8 mouse cellular contexts compared by ENCODE assay signal in genomic region chr7:29317558-29317957, GRCm38 (mm10). TPM values are rescaled to one million over a fixed set of nuclear protein-coding genes. Genes with fewer than 3 reads are reported as not detected.
DNase-seq lines count a peak whose midpoint lies in the region; ATAC-seq and TF ChIP-seq lines count a peak whose summit lies in the region.

No protein-coding gene starts in this region.

- no peaks in the 10 kb centered on the region for H3K9me3 ChIP-seq in lung, postnatal 0 days (ENCODE audit: low read length)
- no peaks in the 10 kb centered on the region for H3K9me3 ChIP-seq in hindbrain, embryonic 16.5 days (ENCODE audit: control insufficient read depth, low read length)
- H3K9me3 ChIP-seq in midbrain, postnatal 0 days (ENCODE audit: low read length): no peaks in the 10 kb centered on the region

- no peak for TF ChIP-seq CTCF in lung, postnatal 0 days (IDR thresholded peaks at IDR 0.05)
- no peak for TF ChIP-seq CTCF in midbrain, postnatal 0 days (IDR thresholded peaks at IDR 0.05)

- H3K4me3 ChIP-seq in lung, postnatal 0 days (ENCODE audit: low read depth, low read length): no peak overlapping the region
- no peak overlapping the region for H3K4me3 ChIP-seq in hindbrain, embryonic 16.5 days (ENCODE audit: low read length)
- H3K4me3 ChIP-seq in midbrain, postnatal 0 days (ENCODE audit: low read depth, low read length): no peak overlapping the region

- TF ChIP-seq EP300 in lung, postnatal 0 days (IDR thresholded peaks at IDR 0.05): no peak

- no peaks in the 10 kb centered on the region for H3K27me3 ChIP-seq in lung, postnatal 0 days (replicated peaks; ENCODE audit: insufficient read depth, low read length)
- no peaks in the 10 kb centered on the region for H3K27me3 ChIP-seq in hindbrain, embryonic 16.5 days (replicated peaks; ENCODE audit: control insufficient read depth, insufficient read depth, low read length)
- H3K27me3 ChIP-seq in midbrain, postnatal 0 days (ENCODE audit: insufficient read depth, low read length): no peaks in the 10 kb centered on the region

- 0 out of 2 replicates have a peak, but pooled peaks cover under 1% of the 10 kb centered on the region for H3K36me3 ChIP-seq in lung, postnatal 0 days (ENCODE audit: insufficient read depth, low read length)
- peaks cover 2% of the 10 kb centered on the region; the same call in 1 of the 2 replicates for H3K36me3 ChIP-seq in hindbrain, embryonic 16.5 days (ENCODE audit: control insufficient read depth, insufficient read depth, low read length)
- peaks cover 18% of the 10 kb centered on the region for H3K36me3 ChIP-seq in midbrain, postnatal 0 days (ENCODE audit: insufficient read depth, low read length)

- no peak overlapping the region for H3K4me2 ChIP-seq in lung, postnatal 0 days (replicated peaks; ENCODE audit: low read depth, low read length)
- H3K4me2 ChIP-seq in hindbrain, embryonic 16.5 days (ENCODE audit: low read length): peak overlapping the region; percentile 33
- peak overlapping the region; percentile 28; the same call in 1 of the 2 replicates for H3K4me2 ChIP-seq in midbrain, postnatal 0 days (ENCODE audit: low read depth, low read length, poor library complexity, severe bottlenecking)

- 0% methylated on average over 2 of the region's 2 CpGs for WGBS in lung, postnatal 0 days
- 0% methylated on average over 2 of the region's 2 CpGs for WGBS in hindbrain, embryonic 16.5 days
- WGBS in midbrain, postnatal 0 days: 0% methylated on average over 2 of the region's 2 CpGs

- peak; percentile 65 for DNase-seq in cerebellum, adult 9-11 months
- no peak for DNase-seq in cerebellum, adult 11 months
- peak; percentile 77 for DNase-seq in lung, postnatal 0 days (ENCODE audit: low spot score)
- no peak for DNase-seq in lung, postnatal 25 days (ENCODE audit: low spot score)
- peak; percentile 92 for DNase-seq in midbrain, postnatal 0 days (ENCODE audit: low spot score)
- no peak for DNase-seq in adrenal gland, adult 8-10 months
- no peak for DNase-seq in spleen, adult 18-20 months

- H3K27ac ChIP-seq in lung, postnatal 0 days (ENCODE audit: low read length): peak overlapping the region; percentile 32; the same call in 1 of the 2 replicates
- H3K27ac ChIP-seq in hindbrain, embryonic 16.5 days (ENCODE audit: low read depth, low read length): peak overlapping the region; percentile 90
- peak overlapping the region; percentile 96 for H3K27ac ChIP-seq in midbrain, postnatal 0 days (ENCODE audit: low read depth, low read length)

- ATAC-seq in lung, postnatal 0 days: peak; percentile 13
- peak; percentile 48 for ATAC-seq in hindbrain, embryonic 16.5 days
- ATAC-seq in midbrain, postnatal 0 days (ENCODE audit: low FRiP score): peak; percentile 53

- H3K9ac ChIP-seq in lung, postnatal 0 days (replicated peaks; ENCODE audit: low read depth): 0 out of 2 replicates have a peak overlapping the region, but pooled peaks have one; percentile 29
- peak overlapping the region; percentile 50 for H3K9ac ChIP-seq in hindbrain, embryonic 16.5 days (ENCODE audit: low read depth, low read length)
- peak overlapping the region; percentile 34 for H3K9ac ChIP-seq in midbrain, postnatal 0 days (replicated peaks; ENCODE audit: low read length, poor library complexity, severe bottlenecking)

- H3K4me1 ChIP-seq in lung, postnatal 0 days (ENCODE audit: insufficient read depth, low read depth, low read length): peaks cover 12% of the 10 kb centered on the region; the same call in 1 of the 2 replicates
- H3K4me1 ChIP-seq in hindbrain, embryonic 16.5 days (ENCODE audit: control insufficient read depth, insufficient read depth, low read depth, low read length): peaks cover 80% of the 10 kb centered on the region
- peaks cover 51% of the 10 kb centered on the region for H3K4me1 ChIP-seq in midbrain, postnatal 0 days (ENCODE audit: insufficient read depth, low read length)

RNA-seq across cellular contexts. Expression of gene Dpf1, which starts 13.8 kb away (rescaled TPM):
- 2.0 and 2.5 TPM in 2 replicates for polyA plus RNA-seq in lung, postnatal 0 days (2015; fragmentation: Nextera tagmentation; extraction: Ambion mirVana)
- polyA plus RNA-seq in hindbrain, embryonic 16.5 days (2015; fragmentation: Nextera tagmentation; extraction: Ambion mirVana): 166 and 173 TPM in 2 replicates
- total RNA-seq in midbrain, postnatal 0 days (2014; rRNA removed): 192 and 197 TPM in 2 replicates
- polyA plus RNA-seq in midbrain, postnatal 0 days (2015; fragmentation: Nextera tagmentation; extraction: Ambion mirVana): 160 and 162 TPM in 2 replicates
- 1 to 10 TPM; 2.6 to 6.1 (median 4.0) TPM for total RNA-seq in adrenal gland, adult 8-10 months (2022)

RNA-seq across cellular contexts. Expression of gene Ppp1r14a, which starts 28.4 kb away (rescaled TPM):
- 222 and 246 TPM in 2 replicates for polyA plus RNA-seq in lung, postnatal 0 days (2015; fragmentation: Nextera tagmentation; extraction: Ambion mirVana)
- polyA plus RNA-seq in hindbrain, embryonic 16.5 days (2015; fragmentation: Nextera tagmentation; extraction: Ambion mirVana): 2.8 and 2.9 TPM in 2 replicates
- total RNA-seq in midbrain, postnatal 0 days (2014; rRNA removed): 1.3 TPM in 2 replicates
- polyA plus RNA-seq in midbrain, postnatal 0 days (2015; fragmentation: Nextera tagmentation; extraction: Ambion mirVana): 1.4 and 1.7 TPM in 2 replicates
- 1 to 10 TPM; 4.8 to 8.0 (median 5.5) TPM for total RNA-seq in adrenal gland, adult 8-10 months (2022)

RNA-seq across cellular contexts. Expression of gene Spint2, which starts 35.8 kb away (rescaled TPM):
- 429 and 453 TPM in 2 replicates for polyA plus RNA-seq in lung, postnatal 0 days (2015; fragmentation: Nextera tagmentation; extraction: Ambion mirVana)
- polyA plus RNA-seq in hindbrain, embryonic 16.5 days (2015; fragmentation: Nextera tagmentation; extraction: Ambion mirVana): 85.4 and 91.2 TPM in 2 replicates
- 46.6 and 47.7 TPM in 2 replicates for total RNA-seq in midbrain, postnatal 0 days (2014; rRNA removed)
- 148 and 153 TPM in 2 replicates for polyA plus RNA-seq in midbrain, postnatal 0 days (2015; fragmentation: Nextera tagmentation; extraction: Ambion mirVana)
- 100 to 1,000 TPM in 2 of 4 experiments, 10 to 100 TPM in 2; 75.9 to 116 (median 96.8) TPM for total RNA-seq in adrenal gland, adult 8-10 months (2022)

Comparison
In these comparisons a context has a peak if more than half of its experiments do, and no peak if none do; other contexts are left out.
1. DNase-seq: peak in cerebellum, adult 9-11 months (single experiment), lung, postnatal 0 days (single experiment) and midbrain, postnatal 0 days (single experiment); none in cerebellum, adult 11 months (single experiment), lung, postnatal 25 days (single experiment), adrenal gland, adult 8-10 months (single experiment) and spleen, adult 18-20 months (0 of 2).
2. H3K27ac ChIP-seq: peak in every context shown above with its lines; median percentile 96 in midbrain, postnatal 0 days; 90 in hindbrain, embryonic 16.5 days; 32 in lung, postnatal 0 days.
3. RNA of gene Dpf1, which starts 13.8 kb away (polyA plus RNA-seq): 166 to 173 TPM in hindbrain, embryonic 16.5 days and 160 to 162 TPM in midbrain, postnatal 0 days; 2.0 to 2.5 TPM in lung, postnatal 0 days; every median in the first group is over 10 times any median in the second.
4. RNA of gene Ppp1r14a, which starts 28.4 kb away (polyA plus RNA-seq): 222 to 246 TPM in lung, postnatal 0 days; 2.8 to 2.9 TPM in hindbrain, embryonic 16.5 days and 1.4 to 1.7 TPM in midbrain, postnatal 0 days; every median in the first group is over 10 times any median in the second.
5. Peak in every context shown above with its lines, with median percentiles within 50 percentile points of each other: ATAC-seq and H3K9ac ChIP-seq.